Mouse (Mus musculus): Measurements from ENCODE around the gene Snap91. TPM values are rescaled to one million over a fixed set of nuclear protein-coding genes. Genes with fewer than 3 reads are reported as not detected.

The Snap91 gene
- total RNA-seq, 2 experiments from 2014 or later = 0.13 to 0.42 TPM

Other genes with a start within 250 kb of the Snap91 start
- 100 to 1,000 TPM; 139 to 175 TPM for gene Me1, start 184.7 kb downstream of the Snap91 start, total RNA-seq (2021)
- gene Prss35, start 137.0 kb downstream of the Snap91 start, total RNA-seq (2021) = under 1 TPM in 1 of 2 experiments, not detected in 1; 0.10 TPM
- not detected for gene Ripply2, start 134.9 kb upstream of the Snap91 start, total RNA-seq (2021)
- gene Cyb5r4, start 141.4 kb upstream of the Snap91 start, total RNA-seq (2021) = 10 to 100 TPM; 29.2 to 30.5 TPM

Measured in gastrocnemius, postnatal 36 days (tissue).